Mouse (Mus musculus) thymus, adult 2 months (tissue): ENCODE measurements at regions not wholly inside any gene's neighbourhood (a gene's known extent, or its start where the extent isn't known, plus 50 kb on each side); places are given as distances from the start of the nearest gene placed in this dataset.

Experiments used
- CTCF ChIP-seq: fragments of 200-500 bp; IDR thresholded peaks from 2 replicates; pipeline ENCODE4 v1.5.1; 2012; ENCODE audit warnings: mild to moderate bottlenecking, control low read depth, low read length, moderate library complexity, borderline replicate concordance; ENCODE audit not compliant: control insufficient read depth, poor library complexity, insufficient read depth; ENCODE audit errors: extremely low read depth
- POLR2A ChIP-seq: fragments of 200-500 bp; IDR thresholded peaks from 2 replicates; pipeline ENCODE4 v1.6.1; 2012; ENCODE audit warnings: mild to moderate bottlenecking, low read length, control low read depth, moderate library complexity; ENCODE audit not compliant: control insufficient read depth, poor library complexity, insufficient read depth; ENCODE audit errors: extremely low read depth

- TF ChIP-seq POLR2A (no peak), CTCF (no peak)
Measured at GRCm38 (mm10) chr6:117678877-117679276, 162.1 kb upstream of the Zfp637 start.
